7 mouse cellular contexts compared by ENCODE assay signal in the genomic region with DNA sequence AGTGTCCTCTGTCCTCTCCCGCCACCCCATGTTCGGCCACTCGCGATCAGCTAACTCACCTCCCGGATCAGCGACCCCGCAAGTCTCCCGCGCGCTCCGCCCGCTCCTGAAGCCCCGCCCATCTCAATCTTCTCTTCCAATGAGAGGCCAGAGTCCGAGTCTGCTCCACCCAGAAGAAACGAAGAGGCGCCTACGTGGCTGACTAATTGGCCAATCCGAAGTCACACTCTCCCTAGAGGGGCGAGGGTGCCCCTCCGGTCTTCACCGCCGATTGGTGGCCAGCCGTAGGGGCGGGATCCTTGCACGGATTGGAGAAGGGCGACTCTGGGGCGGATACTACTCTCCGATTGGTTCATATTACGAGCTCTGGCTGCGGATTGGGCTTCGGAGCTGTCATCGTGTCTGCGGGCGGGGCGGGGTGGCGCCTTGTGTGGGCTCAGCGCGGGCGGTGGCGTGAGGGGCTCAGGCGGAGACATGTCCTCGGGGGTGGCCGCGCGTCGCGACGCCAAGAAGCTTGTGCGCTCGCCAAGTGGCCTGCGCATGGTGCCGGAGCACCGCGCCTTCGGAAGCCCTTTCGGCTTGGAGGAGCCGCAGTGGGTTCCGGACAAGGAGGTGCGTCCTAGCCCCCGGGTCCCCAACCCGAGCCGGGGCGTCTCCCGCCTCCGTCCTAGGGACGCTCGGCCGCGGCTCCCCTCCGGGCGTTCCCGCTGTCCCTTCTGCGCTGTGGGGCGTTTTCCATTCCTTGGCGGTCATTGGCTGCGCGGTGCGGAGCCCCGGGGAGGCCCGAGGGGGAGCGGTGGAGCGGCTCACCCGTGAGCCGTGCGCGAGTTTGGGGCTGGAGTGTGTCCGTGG. TPM values are rescaled to one million over a fixed set of nuclear protein-coding genes. Genes with fewer than 3 reads are reported as not detected.
A peak's percentile ranks its signal among the peaks of the same experiment; 100 is the strongest.
DNase-seq lines count a peak whose midpoint lies in the region; ATAC-seq lines count a peak whose summit lies in the region.

A gene (minus strand): TSS at position 108 of the 852 bp plus-strand sequence.
A gene (plus strand): TSS at position 405 of the 852 bp plus-strand sequence.

- H3K4me1 ChIP-seq in intestine, embryonic 16.5 days (ENCODE audit: control insufficient read depth, insufficient read depth, low read length), result peaks cover 54% of the 10 kb centered on the region
- peaks cover 30% of the 10 kb centered on the region for H3K4me1 ChIP-seq in midbrain, embryonic 11.5 days (ENCODE audit: control insufficient read depth, insufficient read depth, low read length)

- no peaks in the 10 kb centered on the region for H3K27me3 ChIP-seq in intestine, embryonic 16.5 days (replicated peaks; ENCODE audit: control insufficient read depth, insufficient read depth, low read length)
- no peaks in the 10 kb centered on the region for H3K27me3 ChIP-seq in midbrain, embryonic 11.5 days (ENCODE audit: control insufficient read depth, insufficient read depth, low read length)

- H3K36me3 ChIP-seq in intestine, embryonic 16.5 days (ENCODE audit: control insufficient read depth, insufficient read depth, low read length), result no peaks in the 10 kb centered on the region
- H3K36me3 ChIP-seq in midbrain, embryonic 11.5 days (ENCODE audit: control insufficient read depth, insufficient read depth, low read length), result no peaks in the 10 kb centered on the region; the same call in 1 of the 2 replicates

- H3K9me3 ChIP-seq in intestine, embryonic 16.5 days (ENCODE audit: control insufficient read depth, low read length), result no peaks in the 10 kb centered on the region
- H3K9me3 ChIP-seq in midbrain, embryonic 11.5 days (ENCODE audit: control insufficient read depth, low read length), result no peaks in the 10 kb centered on the region

- peak within 1 kb of the TSS; percentile 97 for H3K27ac ChIP-seq in intestine, embryonic 16.5 days (ENCODE audit: low read length)
- H3K27ac ChIP-seq in midbrain, embryonic 11.5 days (ENCODE audit: low read depth, low read length), result peak within 1 kb of the TSS; percentile 68; the same call in 1 of the 2 replicates

- H3K9ac ChIP-seq in intestine, embryonic 16.5 days (ENCODE audit: low read depth, low read length), result peak within 1 kb of the TSS; percentile 90
- H3K9ac ChIP-seq in midbrain, embryonic 11.5 days (ENCODE audit: low read length), result peak within 1 kb of the TSS; percentile 70

- ATAC-seq in intestine, embryonic 16.5 days, result peak; percentile 94
- peak; percentile 99 for ATAC-seq in midbrain, embryonic 11.5 days (ENCODE audit: low FRiP score)

- DNase-seq in adrenal gland, adult 8-10 months, result peak; percentile 99
- DNase-seq in embryo, embryonic 9.5 days (ENCODE audit: extremely low spot score), result peak; percentile 98
- peak; percentile 89 to 96 for DNase-seq in gastrocnemius, postnatal 4 days (ENCODE audit: low spot score in 2 of 2)
- DNase-seq in left cerebral cortex, postnatal 36 days (ENCODE audit: low spot score in 2 of 2), result peak; percentile 98
- DNase-seq in midbrain, embryonic 11.5 days (ENCODE audit: low spot score, missing footprints), result peak; percentile 99
- peak; percentile 99 for DNase-seq in skeletal muscle tissue, adult 2 months (ENCODE audit: low read depth, low spot score)

- WGBS in intestine, embryonic 16.5 days, result under 1% methylated on average over 81 of the region's 87 CpGs
- WGBS in midbrain, embryonic 11.5 days, result under 1% methylated on average over 87 of the region's 87 CpGs

- H3K4me3 ChIP-seq in intestine, embryonic 16.5 days (ENCODE audit: low read length), result peak within 1 kb of the TSS; percentile 93
- H3K4me3 ChIP-seq in midbrain, embryonic 11.5 days (ENCODE audit: low read depth, low read length), result peak within 1 kb of the TSS; percentile 56

- intact Hi-C loops in left cerebral cortex, postnatal 36 days (cut with DNase I), result no loop called here

- H3K4me2 ChIP-seq in intestine, embryonic 16.5 days (ENCODE audit: low read depth, low read length), result peak within 1 kb of the TSS; percentile 90
- peak within 1 kb of the TSS; percentile 69 for H3K4me2 ChIP-seq in midbrain, embryonic 11.5 days

RNA-seq across cellular contexts. Expression of the first gene that starts in this region (rescaled TPM):
- 10 to 100 TPM; 17.5 to 22.1 (median 19.4) TPM for total RNA-seq in adrenal gland, adult 8-10 months (2022)
- 1 to 10 TPM; 5.4 to 5.5 TPM for total RNA-seq in gastrocnemius, postnatal 4 days (2021)
- 10.6 and 11.0 TPM in 2 replicates for polyA plus RNA-seq in intestine, embryonic 16.5 days (2015; fragmentation: Nextera tagmentation; extraction: Ambion mirVana)
- 1 to 10 TPM; 4.6 TPM for total RNA-seq in left cerebral cortex, postnatal 36 days (2021)
- 11.1 and 12.6 TPM in 2 replicates for polyA plus RNA-seq in midbrain, embryonic 11.5 days (2014; fragmentation: Nextera tagmentation; extraction: Ambion mirVana)

RNA-seq across cellular contexts. Expression of the second gene that starts in this region (rescaled TPM):
- total RNA-seq in adrenal gland, adult 8-10 months (2022), result 100 to 1,000 TPM; 113 to 145 (median 123) TPM
- 10 to 100 TPM; 35.8 TPM for total RNA-seq in gastrocnemius, postnatal 4 days (2021)
- 232 and 245 TPM in 2 replicates for polyA plus RNA-seq in intestine, embryonic 16.5 days (2015; fragmentation: Nextera tagmentation; extraction: Ambion mirVana)
- 10 to 100 TPM; 22.8 to 23.1 TPM for total RNA-seq in left cerebral cortex, postnatal 36 days (2021)
- 63.7 and 64.1 TPM in 2 replicates for polyA plus RNA-seq in midbrain, embryonic 11.5 days (2014; fragmentation: Nextera tagmentation; extraction: Ambion mirVana)

Comparison
In these comparisons a context has a peak if more than half of its experiments do, and no peak if none do; other contexts are left out.
1. Peak in every context shown above with its lines: DNase-seq, ATAC-seq, H3K4me3 ChIP-seq and H3K27ac ChIP-seq.